Mouse (Mus musculus) embryo, embryonic 10 days (tissue): Measurements from ENCODE around the gene Ovca2.

Experiments
- DNase-seq: peaks from one replicate; pipeline ENCODE4 v3.0.0-alpha.2; 2015; ENCODE audit warnings: low spot score

Gene Ovca2

GRCm38 (mm10) chr11:75178672-75179208, at the start of gene Ovca2:
Gene Ovca2 (minus strand): TSS chr11:75178835.
- peak; percentile 93 for DNase-seq

GRCm38 (mm10) chr11:75227632-75228031, 49.0 kb upstream of the Ovca2 start:
- no peak for DNase-seq

GRCm38 (mm10) chr11:75224835-75225234, 46.2 kb upstream of the Ovca2 start:
- DNase-seq, result no peak

- DNase-seq, result no peak
These were observed 45.4 kb upstream of the Ovca2 start for GRCm38 (mm10) chr11:75224062-75224461.

- no peak for DNase-seq
These were observed 42.0 kb upstream of the Ovca2 start for GRCm38 (mm10) chr11:75220517-75221145.

- no peak for DNase-seq
These were observed 41.5 kb upstream of the Ovca2 start for GRCm38 (mm10) chr11:75220115-75220514.

- no peak for DNase-seq
These were observed 35.7 kb upstream of the Ovca2 start for GRCm38 (mm10) chr11:75214081-75214950.

- DNase-seq, result peak; percentile 29
These were observed 34.9 kb upstream of the Ovca2 start for GRCm38 (mm10) chr11:75213372-75214080.

GRCm38 (mm10) chr11:75212876-75213275, 34.2 kb upstream of the Ovca2 start:
- no peak for DNase-seq

- DNase-seq, result no peak
These were observed 33.5 kb upstream of the Ovca2 start for GRCm38 (mm10) chr11:75212031-75212667.

- DNase-seq, result no peak
These were observed 32.1 kb upstream of the Ovca2 start for GRCm38 (mm10) chr11:75210755-75211154.

GRCm38 (mm10) chr11:75210093-75210492, 31.5 kb upstream of the Ovca2 start:
- no peak for DNase-seq

- no peak for DNase-seq
These were observed 30.7 kb upstream of the Ovca2 start for GRCm38 (mm10) chr11:75209363-75209762.

GRCm38 (mm10) chr11:75206347-75206746, 27.7 kb upstream of the Ovca2 start:
- DNase-seq, result no peak

- no peak for DNase-seq
These were observed 25.8 kb upstream of the Ovca2 start for GRCm38 (mm10) chr11:75204472-75204871.

GRCm38 (mm10) chr11:75203926-75204325, 25.3 kb upstream of the Ovca2 start:
- no peak for DNase-seq

- DNase-seq, result no peak
These were observed 23.1 kb upstream of the Ovca2 start for GRCm38 (mm10) chr11:75201721-75202120.

GRCm38 (mm10) chr11:75200935-75201334, 22.3 kb upstream of the Ovca2 start:
- no peak for DNase-seq

- DNase-seq, result no peak
These were observed 21.3 kb upstream of the Ovca2 start for GRCm38 (mm10) chr11:75199951-75200350.

- DNase-seq, result no peak
These were observed 20.2 kb upstream of the Ovca2 start for GRCm38 (mm10) chr11:75198792-75199191.

GRCm38 (mm10) chr11:75197956-75198355, 19.3 kb upstream of the Ovca2 start:
- DNase-seq, result no peak

- DNase-seq, result no peak
These were observed 17.5 kb upstream of the Ovca2 start for GRCm38 (mm10) chr11:75196131-75196530.
